Mouse (Mus musculus) kidney, adult 18-20 months (tissue): ENCODE measurements around the gene Fam210b.
A peak's percentile ranks its signal among the peaks of the same experiment; 100 is the strongest.
"Not testable (repeated sequence)": the region's sequence is repeated elsewhere in the genome, so short reads cannot be mapped to it uniquely, and the experiment has no call there.

Experiments
- DNase-seq: peaks from one replicate; pipeline ENCODE4 v3.0.0; 2021

Fam210b gene

DNA sequence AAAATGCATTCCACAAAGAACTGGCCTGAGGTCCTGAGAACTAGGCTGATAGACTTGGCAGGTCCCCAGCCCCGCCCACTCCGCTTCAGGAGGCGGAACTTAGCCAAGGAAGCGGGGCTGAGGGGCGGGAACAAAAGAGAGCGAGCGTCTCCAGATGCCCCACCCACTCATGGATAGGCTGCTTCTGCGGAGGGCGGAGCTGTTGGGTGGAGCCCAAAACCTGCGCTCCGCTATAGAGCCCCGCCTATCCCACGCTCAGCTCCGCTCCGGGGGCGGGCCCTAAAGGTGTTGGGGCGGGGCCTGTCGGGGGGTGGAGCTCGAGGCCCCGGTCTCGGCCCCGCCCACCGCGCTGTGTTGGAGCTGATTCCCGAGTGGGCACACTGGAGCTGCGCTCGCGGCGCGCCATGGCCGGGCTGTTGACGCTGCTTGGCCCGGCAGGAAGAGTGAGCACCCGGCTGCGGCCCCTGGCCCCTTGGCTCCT, at the start of gene Fam210b:
Fam210b (plus strand) TSS at position 308 of the 481 bp plus-strand sequence.
- peak; percentile 99 for DNase-seq

DNA sequence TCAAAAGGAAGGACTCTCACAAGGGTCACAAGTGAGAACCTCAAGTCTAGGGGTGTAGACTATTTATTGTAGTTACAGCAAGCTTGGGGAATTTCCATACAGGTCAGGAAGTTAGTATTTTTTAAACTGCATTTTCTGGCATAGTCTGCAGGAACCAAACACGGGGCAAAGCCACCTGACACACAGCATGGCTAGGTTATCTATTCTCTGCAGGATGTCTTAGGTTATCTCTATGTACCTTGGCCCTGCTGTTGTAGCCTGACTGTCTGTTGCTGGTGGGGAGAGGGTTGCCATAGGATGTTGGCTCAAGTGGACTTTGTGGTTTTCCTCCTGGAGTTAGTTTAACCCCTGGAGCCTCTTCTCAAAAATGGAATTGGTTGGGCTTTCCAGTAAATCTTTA, 47.3 kb upstream of the Fam210b start:
- DNase-seq: no peak

GRCm38 (mm10) chr2:172298542-172298941, 46.8 kb upstream of the Fam210b start:
- no peak for DNase-seq

GRCm38 (mm10) chr2:172299126-172299921, 46.0 kb upstream of the Fam210b start:
- no peak for DNase-seq

DNA sequence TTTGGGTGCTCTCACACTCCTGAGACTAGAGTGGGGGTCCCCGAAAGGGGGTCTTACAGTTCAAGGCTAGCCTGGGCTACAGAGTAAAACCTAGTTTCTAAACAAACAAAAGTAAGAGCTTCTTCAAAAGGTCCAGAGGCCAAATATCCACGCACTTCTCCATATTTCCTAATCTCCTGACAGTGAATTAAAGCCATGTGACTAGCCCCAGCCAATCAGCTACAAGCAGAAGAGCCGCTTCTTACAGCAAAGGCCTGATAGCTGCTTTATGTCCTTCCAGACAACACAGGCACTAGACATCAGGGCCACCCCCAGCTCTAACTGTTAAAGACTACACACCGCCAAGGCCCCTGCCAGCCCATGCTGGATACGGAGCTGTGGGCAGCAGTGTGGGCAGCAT, 43.0 kb upstream of the Fam210b start:
- DNase-seq: no peak

DNA sequence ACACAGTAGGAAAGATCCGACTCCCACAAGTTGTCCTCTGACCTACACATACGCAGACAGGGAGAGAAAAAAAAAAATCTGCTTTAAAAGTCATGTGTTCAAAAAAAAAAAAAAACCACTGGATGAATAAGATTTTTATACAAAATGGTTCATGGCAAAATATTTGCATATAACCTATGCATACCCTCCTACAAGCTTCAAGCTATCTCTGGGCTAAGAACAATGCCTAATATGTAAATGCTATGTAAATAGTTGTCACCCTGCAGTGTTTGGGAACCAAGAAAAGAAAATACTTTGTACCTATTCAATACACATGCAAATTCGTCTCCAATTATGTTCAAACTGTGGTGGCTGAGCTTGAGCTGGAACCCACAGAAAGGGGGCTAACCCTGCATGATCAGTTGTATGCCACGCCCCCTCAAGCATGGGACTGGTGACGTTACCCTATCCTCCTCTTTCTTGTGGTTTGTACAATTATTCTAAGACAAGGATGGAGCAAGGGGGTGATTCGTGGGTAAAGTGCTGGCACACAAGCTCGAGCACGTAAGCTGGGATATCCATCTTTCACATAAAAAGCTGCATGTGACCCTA, 41.2 kb upstream of the Fam210b start:
- DNase-seq: no peak

DNA sequence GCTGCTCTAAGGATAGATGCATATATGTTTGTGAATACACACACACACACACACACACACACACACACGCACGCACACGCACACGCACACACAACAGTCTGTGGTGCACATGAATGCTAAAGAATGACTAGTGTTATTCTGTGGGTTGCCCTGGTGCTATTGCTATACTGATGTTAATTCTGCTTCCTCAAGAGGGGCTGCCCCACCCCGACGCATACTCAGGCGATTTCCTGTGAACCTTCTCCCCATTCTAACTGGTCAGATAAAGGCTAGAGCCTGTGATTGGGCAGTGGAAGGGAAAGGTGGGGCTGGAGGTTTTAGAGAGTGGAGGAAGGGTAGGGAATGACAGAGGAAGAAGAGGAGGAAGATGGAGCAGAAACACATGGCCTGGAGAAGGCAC, 39.8 kb upstream of the Fam210b start:
- not testable (repeated sequence) for DNase-seq

GRCm38 (mm10) chr2:172306544-172306943, 38.8 kb upstream of the Fam210b start:
- no peak for DNase-seq

DNA sequence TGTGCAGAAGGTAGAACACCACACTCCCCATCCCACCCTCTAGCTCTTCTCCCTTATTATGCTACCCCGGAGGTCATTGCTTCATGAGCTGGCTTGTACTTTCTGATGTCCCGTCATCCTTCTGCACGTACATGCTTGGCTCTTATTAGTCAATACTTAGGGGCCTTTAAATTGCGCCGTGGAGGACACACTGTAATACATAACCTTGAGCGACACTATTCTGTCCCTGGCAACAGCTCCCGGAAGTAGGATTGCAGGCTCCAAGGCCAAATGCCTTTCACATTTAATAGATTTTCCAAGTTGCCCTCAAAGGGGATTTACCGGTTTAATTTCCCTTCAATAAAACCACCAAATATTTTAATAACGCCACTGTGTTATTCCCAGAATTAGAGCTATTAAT, 33.6 kb upstream of the Fam210b start:
- DNase-seq: no peak

- peak; percentile 26 for DNase-seq
Measured at GRCm38 (mm10) chr2:172320878-172321277, 24.5 kb upstream of the Fam210b start.

DNA sequence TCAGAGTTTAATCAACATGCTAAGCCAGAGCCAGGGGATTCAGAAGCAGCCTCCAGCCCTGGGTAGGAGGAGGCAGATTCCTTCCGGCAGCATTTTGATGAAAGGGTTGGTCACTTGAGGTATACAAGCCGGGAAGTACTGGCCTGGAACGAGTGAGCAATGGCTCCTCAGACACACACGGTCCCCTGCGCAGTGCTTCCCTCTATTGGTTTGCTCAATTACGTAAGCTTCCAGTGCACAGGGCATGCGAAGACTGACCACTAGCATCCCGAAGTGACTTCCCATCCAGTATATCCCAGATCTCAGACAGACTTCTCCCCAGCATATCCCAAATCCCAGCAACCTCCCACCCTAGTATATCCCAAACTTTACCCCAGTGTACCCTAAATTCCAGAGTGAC, 17.1 kb upstream of the Fam210b start:
- no peak for DNase-seq

GRCm38 (mm10) chr2:172329179-172329578, 16.2 kb upstream of the Fam210b start:
- peak; percentile 13 for DNase-seq

DNA sequence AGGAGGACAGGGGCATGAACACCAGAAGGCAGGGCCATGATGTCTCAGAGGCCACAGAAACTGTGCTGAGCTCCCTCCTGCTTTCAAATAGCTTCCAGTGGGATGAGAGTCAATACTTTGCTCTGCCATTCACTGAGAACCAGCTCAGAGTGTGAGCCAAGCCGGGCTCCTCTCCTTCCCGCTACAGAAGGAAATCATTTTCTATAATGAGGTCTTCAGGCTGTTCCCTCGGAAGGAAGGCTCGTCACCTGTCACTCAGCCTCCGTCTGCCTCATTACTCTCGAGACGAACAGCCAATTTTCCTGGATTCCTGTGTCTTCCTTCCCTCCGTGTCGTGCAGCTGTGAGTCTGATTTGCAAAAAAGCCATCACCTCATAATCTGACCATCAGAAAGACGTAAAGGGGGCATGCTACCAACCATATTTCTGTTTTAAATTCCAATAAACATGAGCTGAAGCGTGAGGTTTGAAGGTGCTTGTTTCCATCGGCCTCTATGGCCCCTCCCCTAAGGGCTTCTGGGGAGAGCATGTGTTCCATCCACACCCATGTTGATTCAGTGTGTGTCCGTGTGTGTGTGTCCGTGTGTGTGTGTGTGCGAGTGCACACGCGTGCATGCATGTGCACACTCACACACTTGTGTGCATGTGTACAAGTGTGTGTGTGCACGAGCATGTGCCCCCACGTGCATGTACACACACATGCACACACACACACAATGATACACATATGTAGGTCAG, 7.0 kb upstream of the Fam210b start:
- DNase-seq: no peak

GRCm38 (mm10) chr2:172340936-172341335, 4.4 kb upstream of the Fam210b start:
- no peak for DNase-seq

DNA sequence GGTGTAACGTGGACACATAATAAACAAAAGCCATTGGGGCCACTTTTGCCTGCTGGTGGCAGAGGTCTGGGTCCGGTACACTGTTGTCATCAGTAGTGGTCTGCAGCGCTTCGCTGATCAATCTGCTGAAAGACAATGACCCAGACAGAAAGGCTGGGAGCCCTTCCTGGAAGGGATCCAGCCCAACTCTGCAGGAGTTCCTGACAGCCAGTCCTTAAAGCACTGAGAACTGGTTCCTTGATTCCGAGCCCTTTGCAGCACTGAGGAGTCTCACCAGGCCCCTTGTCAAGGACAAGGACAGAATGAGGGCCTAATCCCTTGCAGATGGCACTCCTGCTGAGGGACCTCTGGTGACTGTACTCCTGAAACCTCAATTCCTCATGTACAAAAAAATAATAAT, 3.8 kb upstream of the Fam210b start:
- DNase-seq: no peak

DNA sequence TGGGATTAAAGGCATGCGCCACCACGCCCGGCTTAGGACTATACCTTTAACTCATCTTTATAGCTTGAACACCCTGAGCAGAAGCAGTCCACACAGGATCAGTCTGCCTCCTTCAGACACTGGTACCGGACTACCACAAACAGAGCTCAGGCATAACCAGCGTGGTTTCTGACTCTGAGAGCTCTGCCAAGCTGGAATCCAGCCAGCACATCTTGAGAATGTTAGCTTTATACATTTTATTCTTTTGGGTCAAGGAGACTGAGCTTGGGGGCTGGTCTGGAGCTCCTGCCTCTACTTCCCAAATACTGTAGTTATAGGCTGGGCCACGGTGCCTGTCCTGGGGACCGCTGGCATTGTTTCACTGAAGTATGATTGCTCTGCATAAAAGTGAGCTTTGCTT, 1.6 kb upstream of the Fam210b start:
- DNase-seq: no peak

DNA sequence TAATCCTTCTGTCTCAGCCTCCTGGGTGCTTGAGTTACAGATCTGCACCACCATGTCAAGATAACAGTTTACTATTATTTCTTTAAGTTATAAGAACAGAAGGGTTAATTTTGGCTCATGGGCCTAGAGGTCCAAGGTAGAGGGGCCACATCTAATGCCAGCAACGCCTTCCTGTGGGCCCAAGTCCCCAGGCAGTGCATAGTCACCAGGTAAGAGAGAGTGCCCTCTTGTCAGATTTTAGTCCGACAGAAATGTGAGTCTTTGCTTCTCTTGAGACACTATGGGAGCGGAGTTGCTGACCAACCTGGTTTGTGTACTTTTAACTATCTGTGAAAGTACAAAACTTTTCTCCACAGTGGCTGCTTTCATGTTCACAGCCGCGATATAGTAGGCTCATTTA, 696 bp upstream of the Fam210b start:
- no peak for DNase-seq

- peak; percentile 61 for DNase-seq
Measured at GRCm38 (mm10) chr2:172346034-172346929, 917 bp downstream of the Fam210b start.

GRCm38 (mm10) chr2:172346933-172347611, 1.7 kb downstream of the Fam210b start:
- DNase-seq: no peak

- DNase-seq: no peak
Measured at GRCm38 (mm10) chr2:172348297-172348950, 3.1 kb downstream of the Fam210b start.

DNA sequence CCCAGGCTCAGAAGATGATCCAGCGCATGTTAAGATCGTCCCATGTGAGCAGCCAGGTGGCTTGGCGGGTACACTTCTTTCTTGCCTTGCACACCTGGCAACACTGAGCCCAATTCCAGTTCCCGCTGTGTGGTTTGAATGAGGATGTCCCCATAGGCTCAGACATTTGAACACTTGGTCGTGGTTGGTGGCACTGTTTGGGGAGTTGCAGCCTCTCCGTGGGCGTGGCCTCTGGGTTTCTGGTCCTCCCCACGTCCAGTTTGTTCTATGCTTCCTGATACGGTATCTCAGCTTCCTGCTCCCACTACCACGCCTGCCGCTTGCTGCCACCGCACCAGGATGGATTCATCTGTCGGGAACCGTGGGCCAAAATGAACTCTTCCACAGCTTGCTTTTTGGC, 4.4 kb downstream of the Fam210b start:
- no peak for DNase-seq

DNA sequence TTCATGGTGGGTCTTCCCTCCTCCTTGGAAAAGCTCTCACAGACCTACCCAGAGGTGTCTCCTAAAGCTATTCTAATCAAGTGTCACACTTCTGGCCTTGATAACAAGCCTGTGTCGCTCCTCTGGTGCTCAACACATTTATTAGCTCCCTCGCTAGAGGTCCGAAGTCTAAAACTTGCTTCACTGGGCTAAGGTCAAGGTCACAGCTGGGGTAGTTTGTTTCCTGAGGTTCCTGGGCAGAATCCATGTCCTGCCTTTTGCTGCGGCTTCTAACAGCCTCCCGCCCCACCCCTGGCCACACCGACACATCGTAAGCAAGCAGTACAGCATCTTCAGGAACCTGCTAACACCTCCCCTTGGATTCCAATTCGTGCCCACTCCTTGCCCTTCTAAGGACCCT, 5.4 kb downstream of the Fam210b start:
- DNase-seq: no peak
